Mouse (Mus musculus): ENCODE data around the gene Polr3h.
"Not testable (repeated sequence)": the region's sequence is repeated elsewhere in the genome, so short reads cannot be mapped to it uniquely, and the experiment has no call there.

The Polr3h gene

DNA sequence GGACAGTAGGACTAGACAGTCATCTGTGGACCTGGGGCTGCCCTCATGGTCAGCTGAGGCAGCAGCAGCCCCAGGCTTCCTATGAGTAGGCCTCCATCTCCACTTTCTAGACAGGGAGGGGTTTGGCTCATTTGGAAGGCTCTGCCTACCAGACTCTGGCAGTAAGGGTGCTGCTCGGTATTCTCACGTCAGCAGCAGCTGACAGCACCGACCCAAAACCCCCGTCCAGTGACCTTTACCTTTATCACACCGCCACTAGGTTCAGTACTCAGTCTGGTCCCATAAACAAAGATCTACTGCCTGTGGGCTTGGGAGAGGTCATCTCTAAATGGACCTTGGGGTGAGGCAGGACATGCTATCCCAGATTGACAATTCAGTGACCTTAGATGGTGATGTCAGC is 10.4 kb downstream of the Polr3h start:
- no peak for DNase-seq

GRCm38 (mm10) chr15:81914668-81915067 is 11.4 kb downstream of the Polr3h start:
- DNase-seq, result no peak

GRCm38 (mm10) chr15:81912498-81912897 is 13.5 kb downstream of the Polr3h start:
- DNase-seq, result no peak

GRCm38 (mm10) chr15:81908767-81909166 is 17.3 kb downstream of the Polr3h start:
- not testable (repeated sequence) for DNase-seq

DNA sequence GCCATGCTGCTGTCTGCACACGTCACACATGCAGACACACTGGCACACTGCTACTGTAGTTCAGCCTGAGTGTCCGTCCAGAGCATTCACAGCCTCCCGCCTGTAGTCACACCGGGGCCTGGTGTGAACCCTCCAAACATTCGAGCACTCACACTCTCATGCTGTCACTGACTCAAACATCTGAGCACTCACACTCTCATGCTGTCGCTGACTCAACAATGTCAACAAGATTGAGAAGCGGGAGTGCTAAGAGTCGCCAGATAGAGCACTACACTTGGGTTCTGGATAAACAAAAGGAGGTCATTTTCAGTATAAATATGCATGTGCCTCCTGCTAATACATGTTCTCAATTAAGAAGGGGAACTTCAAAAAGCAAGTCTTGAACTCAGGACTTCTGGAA is 18.1 kb downstream of the Polr3h start:
- no peak for DNase-seq

GRCm38 (mm10) chr15:81904939-81905338 is 21.1 kb downstream of the Polr3h start:
- DNase-seq, result peak; percentile 84 to 90

DNA sequence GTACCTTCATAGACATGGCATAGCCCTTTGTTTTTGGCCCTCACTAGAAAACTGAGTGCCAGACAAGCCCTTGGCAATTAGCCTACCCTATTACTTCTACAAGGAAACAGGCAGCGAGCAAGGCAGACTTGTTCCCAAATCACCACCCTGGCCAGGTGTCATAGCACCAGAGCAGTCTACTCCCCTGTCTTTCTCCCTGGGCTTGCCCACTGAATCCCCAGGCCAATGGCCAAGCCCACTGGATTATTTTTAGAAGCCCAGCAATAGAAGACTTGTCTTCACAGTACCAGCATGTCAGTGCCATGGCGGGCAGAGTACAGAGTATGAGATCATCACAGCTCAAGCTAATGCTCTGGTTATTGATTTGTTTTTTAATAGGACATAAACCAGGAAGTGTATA is 27.3 kb downstream of the Polr3h start:
- peak; percentile 64 to 76 for DNase-seq

DNA sequence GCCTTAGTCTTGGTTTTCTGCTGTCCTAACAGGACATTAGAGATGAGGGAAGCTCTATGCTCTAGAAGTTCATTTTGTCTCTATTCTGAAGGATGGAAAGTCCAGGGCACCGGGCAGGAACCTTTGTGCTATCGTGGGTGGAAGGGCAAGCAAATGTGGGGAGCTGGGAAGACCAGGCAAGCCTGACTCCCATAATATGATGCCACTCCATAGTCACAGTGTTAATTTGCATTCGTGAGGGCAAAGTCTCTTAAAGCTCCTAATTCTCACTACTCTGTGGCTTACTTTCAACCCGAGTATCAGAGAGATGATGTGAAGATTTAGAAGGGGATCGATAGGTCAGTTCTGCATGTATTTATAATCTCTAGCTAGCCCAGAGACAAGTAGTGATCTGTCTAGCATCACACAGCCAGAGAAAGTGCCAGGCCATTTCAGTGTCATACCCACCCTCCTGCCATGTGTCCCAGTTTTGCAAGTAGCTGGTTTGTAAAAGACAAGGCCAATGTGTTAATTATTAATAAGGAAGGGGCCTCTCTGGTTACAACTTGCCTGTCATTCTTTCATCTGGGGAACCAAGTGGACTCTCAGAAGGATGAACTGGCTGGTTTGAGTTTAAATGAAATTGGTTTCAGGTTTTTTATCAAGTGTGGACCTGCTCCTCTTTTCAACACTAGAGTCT is 28.3 kb downstream of the Polr3h start:
- no peak for DNase-seq

GRCm38 (mm10) chr15:81896407-81896806 is 29.6 kb downstream of the Polr3h start:
- peak in 1 of 2 experiments; percentile 44 for DNase-seq

DNA sequence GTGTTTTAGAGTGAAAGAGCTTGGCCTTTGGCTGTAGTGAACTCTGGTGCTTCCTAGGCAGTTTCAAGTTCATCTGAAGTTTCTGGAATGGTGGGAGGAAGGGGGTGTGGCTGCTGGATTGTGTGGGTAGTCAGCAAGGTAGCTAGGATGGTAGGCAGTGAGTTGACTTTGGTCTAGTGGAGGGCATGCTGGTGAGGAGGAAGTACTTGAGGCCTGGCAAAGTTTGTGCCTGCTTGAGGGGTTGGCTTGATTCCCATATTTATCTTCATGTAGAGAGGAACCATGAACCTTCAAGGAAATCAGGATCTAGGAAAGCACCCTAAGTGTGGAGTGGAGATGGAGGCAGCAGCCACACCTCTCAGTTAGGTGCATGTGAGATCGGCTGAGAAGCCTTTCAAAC is 32.0 kb downstream of the Polr3h start:
- no peak for DNase-seq

DNA sequence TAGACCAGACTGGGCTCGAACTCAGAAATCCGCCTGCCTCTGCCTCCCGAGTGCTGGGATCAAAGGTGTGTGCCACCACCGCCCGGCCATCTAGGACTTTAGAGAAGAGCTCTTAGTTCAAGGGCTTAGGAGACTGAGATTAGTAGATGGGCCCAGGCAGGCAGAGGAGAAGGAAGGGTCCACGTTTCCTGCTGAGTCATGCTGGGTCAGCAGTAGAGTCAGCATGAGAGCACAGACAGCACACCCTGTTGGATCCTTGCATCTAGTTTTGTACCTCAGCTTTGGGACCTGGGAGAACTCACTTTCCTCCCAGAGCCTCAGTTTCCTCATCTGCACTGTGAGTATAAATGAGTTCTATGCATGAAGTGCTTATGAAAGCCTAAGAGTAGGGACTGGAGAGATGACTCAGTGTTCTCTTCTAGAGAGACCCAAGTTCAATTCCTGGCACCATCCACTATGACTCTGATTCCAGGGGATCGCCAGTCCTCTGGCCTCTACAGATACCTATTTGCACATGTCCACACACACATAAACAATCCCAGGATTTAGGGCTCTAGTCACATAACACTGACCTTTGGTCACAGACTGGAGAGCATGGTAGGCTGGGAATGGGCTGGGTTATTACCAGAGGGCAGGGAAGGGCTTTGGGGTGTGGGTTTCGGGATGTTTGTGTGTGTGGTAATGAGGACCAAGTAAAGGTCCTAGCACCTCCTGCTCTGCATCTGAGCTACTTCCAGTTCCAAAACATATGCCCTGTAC is 34.0 kb downstream of the Polr3h start:
- DNase-seq, result no peak

GRCm38 (mm10) chr15:81891140-81891802 is 34.8 kb downstream of the Polr3h start:
- no peak for DNase-seq

- peak; percentile 77 to 78 for DNase-seq
Observed at GRCm38 (mm10) chr15:81889175-81889574, 36.9 kb downstream of the Polr3h start.

GRCm38 (mm10) chr15:81886795-81887550 is 39.1 kb downstream of the Polr3h start:
- no peak for DNase-seq

GRCm38 (mm10) chr15:81885418-81885934 is 40.6 kb downstream of the Polr3h start:
- no peak for DNase-seq

DNA sequence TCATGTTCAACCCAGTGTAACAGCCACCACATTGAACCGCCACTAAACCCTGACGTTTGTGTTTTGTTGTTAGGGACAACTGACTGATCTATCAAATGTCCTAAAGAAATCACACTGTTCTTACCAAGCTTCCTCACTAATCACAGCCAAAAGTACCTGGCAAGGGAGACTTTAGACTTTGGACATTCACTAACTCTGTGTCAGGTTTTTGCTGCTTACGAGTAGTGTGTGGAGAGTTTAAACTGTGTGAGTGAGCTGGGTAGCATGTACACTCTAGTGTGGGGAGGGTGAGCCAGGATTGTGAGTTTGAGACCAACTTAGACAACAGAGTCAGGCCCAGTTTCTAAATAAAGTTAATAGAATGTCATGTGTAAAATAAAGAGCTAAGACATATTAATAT is 43.7 kb downstream of the Polr3h start:
- DNase-seq, result no peak

DNA sequence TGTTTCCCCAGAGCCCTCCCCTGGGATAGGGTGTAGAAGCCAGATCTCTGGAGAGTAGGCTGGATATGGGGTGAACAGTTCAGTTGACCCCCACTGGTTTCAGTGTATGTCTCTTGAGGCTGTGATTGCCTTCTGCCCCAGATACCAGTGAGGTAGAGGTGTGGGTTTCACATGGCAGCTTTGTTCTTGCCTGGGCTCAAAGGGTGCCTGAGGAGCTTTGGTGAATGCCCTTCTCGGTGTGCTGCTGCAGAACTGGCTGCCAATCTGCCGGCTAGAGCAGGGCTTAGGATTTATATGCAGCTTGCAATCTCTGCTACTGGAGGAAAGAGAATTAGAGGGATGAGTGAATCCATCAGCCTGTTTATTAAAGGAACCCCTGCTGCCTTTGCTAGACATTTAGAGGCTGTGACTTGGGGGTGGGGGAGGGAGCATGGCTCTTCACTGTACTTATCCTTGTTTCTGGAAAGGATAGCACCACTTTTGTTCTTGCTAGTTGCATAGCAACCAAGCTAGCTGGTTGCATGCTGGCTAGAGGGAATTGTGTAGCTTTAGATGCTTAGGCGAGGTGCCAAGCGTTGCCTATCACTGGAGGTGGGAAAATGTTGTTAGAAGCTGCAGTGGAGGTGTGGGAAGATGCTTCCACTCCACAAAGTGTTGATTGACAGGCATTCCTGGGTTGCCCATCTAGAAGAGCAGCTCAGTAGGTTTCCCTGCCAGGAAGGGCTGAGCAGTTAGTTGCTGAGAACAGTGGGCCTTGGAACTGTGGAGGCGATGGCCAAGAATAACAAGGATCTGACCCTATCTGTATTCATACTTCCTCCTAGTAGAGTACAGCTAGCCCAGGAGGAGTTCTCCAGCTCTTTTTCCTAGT is 46.3 kb downstream of the Polr3h start:
- DNase-seq, result peak in 1 of 2 experiments; percentile 35

DNA sequence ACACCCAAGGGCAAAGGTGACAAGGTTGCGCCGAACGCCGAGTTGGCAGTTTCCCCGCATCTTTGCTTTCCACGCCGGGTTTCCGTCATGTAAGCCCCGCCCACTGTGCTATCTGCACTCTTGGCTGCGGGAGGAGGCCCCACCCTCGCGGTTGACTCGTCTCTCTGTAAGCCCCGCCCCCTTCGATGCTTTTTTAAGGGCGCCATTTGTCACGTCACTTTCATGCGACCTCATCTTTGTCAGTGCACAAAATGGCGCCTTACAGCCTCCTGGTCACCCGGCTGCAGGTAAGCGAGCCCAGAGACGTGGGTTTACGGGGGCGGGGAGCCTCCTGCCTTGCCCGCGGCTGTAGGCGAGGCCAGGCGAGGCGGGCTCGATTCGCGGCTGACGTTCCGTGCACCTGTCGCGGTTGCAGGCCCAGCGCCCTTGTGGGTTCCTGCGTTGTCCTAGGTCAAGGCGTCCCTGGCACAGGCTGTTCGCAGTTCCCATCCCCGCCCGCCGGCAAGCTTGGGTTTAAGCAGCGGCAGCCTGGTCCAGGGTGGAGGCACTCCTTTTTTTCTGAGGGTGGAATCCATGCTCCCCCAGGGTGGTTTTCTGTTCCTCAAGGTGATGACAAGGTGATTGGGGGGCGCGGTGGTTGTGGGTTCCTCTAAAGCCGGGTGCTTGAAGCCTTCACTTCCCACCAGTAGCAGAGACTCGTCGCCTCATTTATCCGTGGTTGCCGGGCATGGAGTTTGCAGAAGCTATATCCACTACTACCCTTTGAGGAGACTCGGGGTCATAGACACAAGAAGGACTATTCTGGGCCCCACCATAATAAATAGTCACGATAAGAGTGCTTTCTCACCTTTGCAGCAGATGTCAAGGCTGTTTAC is 53.5 kb downstream of the Polr3h start, which contains the start of gene Aco2:
Gene Aco2, plus strand, starts transcription at position 48 of the 875 bp plus-strand sequence.
- DNase-seq, result peak; percentile 99

DNA sequence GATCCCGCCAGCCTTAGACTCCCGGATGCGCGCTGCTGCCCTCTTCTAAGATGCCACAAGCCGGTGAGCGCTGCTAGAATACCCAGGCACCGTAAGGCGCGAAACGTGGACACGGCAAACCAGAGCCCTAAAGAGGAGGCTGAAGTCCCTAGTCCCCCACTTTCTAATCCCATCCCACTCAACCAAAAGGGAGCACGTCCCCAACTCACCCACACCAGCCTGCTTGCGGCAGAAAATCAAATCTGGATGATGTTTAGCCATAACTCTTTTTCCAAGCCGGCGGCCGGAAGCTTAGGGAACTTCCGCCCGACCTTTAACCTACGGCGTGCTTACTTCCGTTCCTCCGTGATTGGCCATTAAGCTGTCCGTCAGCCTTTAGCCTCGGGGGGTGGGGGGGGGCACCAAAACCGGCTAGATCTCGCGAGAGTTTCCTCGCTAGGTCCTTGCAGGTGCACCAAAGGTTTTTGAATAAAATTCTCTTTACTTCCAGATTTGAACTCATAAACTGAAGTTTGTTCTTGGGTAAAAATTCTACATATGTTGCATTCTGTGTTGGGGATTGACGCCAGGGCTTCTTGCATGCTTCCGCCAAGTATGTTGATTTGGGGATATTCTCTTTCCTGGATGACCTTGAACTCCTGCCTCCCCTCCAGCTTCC is 54.3 kb downstream of the Polr3h start, which contains the start of gene Phf5a:
Gene Phf5a, minus strand, starts transcription at position 308 of the 658 bp plus-strand sequence.
- peak; percentile 83 to 90 for DNase-seq

DNA sequence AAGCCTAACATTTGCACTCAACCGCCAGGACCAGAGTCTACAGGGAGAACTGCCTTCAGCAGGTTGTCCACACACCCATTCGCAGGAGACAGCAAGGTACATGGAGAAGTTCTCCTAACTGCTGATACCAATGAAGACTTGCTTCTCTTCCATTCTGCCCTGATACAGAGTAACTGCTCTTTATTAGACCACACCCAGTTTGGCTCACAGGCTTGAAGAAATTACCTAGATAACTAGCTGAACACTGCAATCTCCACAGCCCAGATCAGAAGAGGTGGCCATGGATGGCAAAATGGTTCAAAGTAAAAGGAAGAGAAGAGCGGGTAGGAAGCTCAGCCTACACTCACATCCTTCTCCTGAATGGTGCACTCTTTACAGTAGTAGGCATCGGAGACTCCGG is 56.1 kb downstream of the Polr3h start:
- no peak for DNase-seq

Data from cerebellum, postnatal 25 days (tissue).